Mouse (Mus musculus): ENCODE results near the gene Flnc. TPM values are rescaled to one million over a fixed set of nuclear protein-coding genes. Genes with fewer than 3 reads are reported as not detected.

The Flnc gene
- total and polyA plus RNA-seq, 2 experiments, result 0.04 to 0.28 TPM

DNA sequence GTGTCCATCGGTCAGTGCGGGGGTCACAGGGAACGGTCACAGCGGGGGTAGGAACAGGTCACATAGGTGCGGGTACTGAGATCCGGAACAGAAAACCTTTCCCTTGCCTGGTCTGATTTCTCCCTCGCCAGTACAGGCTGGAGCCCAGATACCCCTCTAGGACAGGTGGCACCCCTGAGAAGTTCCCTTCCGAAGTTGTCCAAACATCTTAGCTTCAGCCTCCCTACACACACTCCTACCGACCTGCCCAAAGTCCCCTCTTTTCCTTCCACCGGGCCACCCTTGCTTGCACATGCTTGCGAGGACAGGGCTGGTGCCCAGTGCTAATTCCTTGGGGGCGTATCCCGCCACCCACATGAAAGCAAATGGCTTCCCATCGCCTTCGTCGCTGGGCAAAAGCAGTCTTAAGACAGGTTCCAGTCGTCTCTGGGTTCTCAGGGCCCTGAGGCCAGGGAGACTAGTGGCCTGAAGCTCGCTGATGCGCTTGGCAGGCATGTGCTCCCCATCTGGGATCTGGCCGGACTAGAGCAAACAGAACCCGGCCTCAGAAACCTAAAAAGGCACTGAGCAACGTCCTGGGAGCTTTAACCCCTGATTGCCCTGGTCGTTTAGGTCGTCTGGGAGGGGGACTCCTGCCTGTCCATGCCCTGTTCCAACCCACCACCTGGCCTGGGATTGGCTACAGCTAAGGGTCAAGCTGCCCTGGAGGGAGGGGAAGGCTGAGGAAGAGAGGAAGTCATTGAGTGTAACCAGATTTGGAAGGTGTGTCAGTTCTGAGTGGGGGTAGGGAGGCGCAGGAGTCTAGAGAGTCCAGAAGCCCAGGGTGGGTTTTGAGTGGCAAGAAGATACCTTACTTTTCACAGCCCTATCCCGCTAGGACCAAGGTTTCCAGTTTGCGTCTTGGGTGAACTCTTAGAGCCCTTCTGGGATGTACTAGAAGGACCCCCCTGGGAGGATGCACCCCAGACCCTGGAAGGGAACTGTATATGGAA lies 1.0 kb downstream of the Flnc start:
- WGBS, result 10% methylated on average over 27 of the region's 27 CpGs
- H3K36me3 ChIP-seq (ENCODE audit: control insufficient read depth, insufficient read depth, low read length), result no peaks in the 10 kb centered on the region
- TF ChIP-seq POLR2A (IDR thresholded peaks at IDR 0.05; ENCODE audit: extremely low read depth, insufficient read depth, low read length), result no peak
- no peak for TF ChIP-seq CTCF (IDR thresholded peaks at IDR 0.05; ENCODE audit: low read depth, low read length)
- DNase-seq (ENCODE audit: extremely low read depth, low read depth, low spot score), result no peak
- no peaks in the 10 kb centered on the region; the same call in 1 of the 2 replicates for H3K4me1 ChIP-seq (ENCODE audit: control insufficient read depth, insufficient read depth, low read length)
- H3K27ac ChIP-seq (replicated peaks; ENCODE audit: insufficient read depth, low read depth, low read length), result no peak overlapping the region
- peaks cover 14% of the 10 kb centered on the region for H3K27me3 ChIP-seq (ENCODE audit: control insufficient read depth, insufficient read depth, low read length)
- peak overlapping the region; percentile 29; the same call in 1 of the 2 replicates for H3K4me3 ChIP-seq (ENCODE audit: insufficient read depth, low read depth, low read length)
- H3K79me2 ChIP-seq (ENCODE audit: control insufficient read depth, insufficient read depth, low read length), result no peaks in the 10 kb centered on the region
- H3K9ac ChIP-seq (ENCODE audit: low read depth, low read length), result no peak overlapping the region

DNA sequence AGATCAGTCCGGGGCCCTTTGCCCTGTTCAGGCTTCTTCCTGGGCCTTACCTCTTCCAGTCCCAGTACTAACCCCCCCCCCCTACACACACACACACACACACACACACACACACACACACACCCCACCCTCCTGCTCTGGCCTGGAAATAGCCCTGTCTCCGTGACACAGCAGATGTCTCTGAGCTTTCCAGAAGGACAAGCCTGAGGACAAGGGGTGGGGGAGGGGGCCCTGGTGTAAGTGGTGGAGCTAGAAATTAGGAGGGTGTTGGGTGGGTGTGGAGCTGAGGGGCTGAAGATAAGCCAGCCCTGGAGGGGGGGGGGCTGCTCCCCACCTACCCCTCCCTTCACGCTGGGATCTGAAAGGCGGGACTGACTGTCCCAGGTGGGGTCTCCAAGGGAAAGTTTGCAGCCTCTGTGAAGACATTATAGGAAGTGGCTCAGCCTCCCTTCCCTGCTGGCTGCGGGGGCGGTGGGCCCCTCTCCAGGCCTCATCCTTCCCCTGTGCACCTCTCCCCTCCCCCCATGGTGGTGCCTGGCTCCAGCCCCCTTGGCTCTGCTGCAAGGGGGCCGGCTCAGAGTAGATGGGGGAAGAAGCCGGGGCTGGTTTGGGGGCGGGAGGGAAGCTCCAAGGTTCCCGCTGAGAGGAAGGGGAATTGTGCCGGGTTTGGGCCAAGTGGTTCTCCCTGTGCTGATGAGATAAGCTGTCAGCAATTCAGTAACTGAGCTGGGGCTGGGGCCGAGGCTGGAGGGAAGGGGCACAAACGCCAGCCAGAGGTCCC lies 2.0 kb downstream of the Flnc start:
- DNase-seq (ENCODE audit: extremely low read depth, low read depth, low spot score), result no peak
- Histone ChIP-seq H3K9ac (ENCODE audit: low read depth, low read length) (no peak overlapping the region), H3K36me3 (ENCODE audit: control insufficient read depth, insufficient read depth, low read length) (no peaks in the 10 kb centered on the region), H3K4me1 (ENCODE audit: control insufficient read depth, insufficient read depth, low read length) (no peaks in the 10 kb centered on the region; the same call in 1 of the 2 replicates), H3K4me3 (ENCODE audit: insufficient read depth, low read depth, low read length) (no peak overlapping the region), H3K79me2 (ENCODE audit: control insufficient read depth, insufficient read depth, low read length) (no peaks in the 10 kb centered on the region), H3K27me3 (ENCODE audit: control insufficient read depth, insufficient read depth, low read length) (peaks cover 14% of the 10 kb centered on the region), H3K27ac (replicated peaks; ENCODE audit: insufficient read depth, low read depth, low read length) (no peak overlapping the region)
- WGBS, result 30% methylated on average over 13 of the region's 13 CpGs
- TF ChIP-seq POLR2A (IDR thresholded peaks at IDR 0.05; ENCODE audit: extremely low read depth, insufficient read depth, low read length) (no peak), CTCF (IDR thresholded peaks at IDR 0.05; ENCODE audit: low read depth, low read length) (no peak)

DNA sequence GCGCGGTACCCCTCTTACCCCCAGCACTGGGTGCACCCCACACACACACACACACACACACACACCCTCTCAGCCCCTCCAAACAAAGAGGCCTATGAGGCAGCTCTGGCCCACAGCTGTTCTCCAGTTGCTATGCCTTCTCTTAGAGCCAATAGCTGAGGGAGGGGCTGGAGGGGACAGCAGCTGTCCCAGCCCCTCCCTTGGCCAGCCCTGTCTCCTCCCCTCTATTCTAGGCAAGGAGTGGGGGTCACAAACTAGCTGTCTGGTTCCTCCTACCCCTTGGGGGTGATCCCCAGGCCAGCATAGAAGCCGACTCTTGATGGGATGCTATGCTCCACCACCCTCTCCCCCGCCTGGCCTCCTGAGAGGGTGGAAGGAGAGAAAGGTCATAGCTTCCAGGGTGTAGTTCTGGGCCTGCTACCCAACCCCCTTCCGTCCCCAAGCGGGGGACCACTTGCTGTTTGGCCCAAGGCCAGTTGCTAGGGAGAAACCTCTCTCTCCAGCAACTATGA lies 2.9 kb downstream of the Flnc start:
- H3K4me1 ChIP-seq (ENCODE audit: control insufficient read depth, insufficient read depth, low read length), result no peaks in the 10 kb centered on the region; the same call in 1 of the 2 replicates
- peaks cover 14% of the 10 kb centered on the region for H3K27me3 ChIP-seq (ENCODE audit: control insufficient read depth, insufficient read depth, low read length)
- no peaks in the 10 kb centered on the region for H3K36me3 ChIP-seq (ENCODE audit: control insufficient read depth, insufficient read depth, low read length)
- DNase-seq (ENCODE audit: extremely low read depth, low read depth, low spot score), result no peak
- WGBS, result 57% methylated on average over 6 of the region's 6 CpGs
- H3K79me2 ChIP-seq (ENCODE audit: control insufficient read depth, insufficient read depth, low read length), result no peaks in the 10 kb centered on the region
- no peak overlapping the region for H3K9ac ChIP-seq (ENCODE audit: low read depth, low read length)
- no peak overlapping the region for H3K4me3 ChIP-seq (ENCODE audit: insufficient read depth, low read depth, low read length)
- H3K27ac ChIP-seq (replicated peaks; ENCODE audit: insufficient read depth, low read depth, low read length), result no peak overlapping the region
- TF ChIP-seq CTCF (IDR thresholded peaks at IDR 0.05; ENCODE audit: low read depth, low read length) (no peak), POLR2A (IDR thresholded peaks at IDR 0.05; ENCODE audit: extremely low read depth, insufficient read depth, low read length) (no peak)

DNA sequence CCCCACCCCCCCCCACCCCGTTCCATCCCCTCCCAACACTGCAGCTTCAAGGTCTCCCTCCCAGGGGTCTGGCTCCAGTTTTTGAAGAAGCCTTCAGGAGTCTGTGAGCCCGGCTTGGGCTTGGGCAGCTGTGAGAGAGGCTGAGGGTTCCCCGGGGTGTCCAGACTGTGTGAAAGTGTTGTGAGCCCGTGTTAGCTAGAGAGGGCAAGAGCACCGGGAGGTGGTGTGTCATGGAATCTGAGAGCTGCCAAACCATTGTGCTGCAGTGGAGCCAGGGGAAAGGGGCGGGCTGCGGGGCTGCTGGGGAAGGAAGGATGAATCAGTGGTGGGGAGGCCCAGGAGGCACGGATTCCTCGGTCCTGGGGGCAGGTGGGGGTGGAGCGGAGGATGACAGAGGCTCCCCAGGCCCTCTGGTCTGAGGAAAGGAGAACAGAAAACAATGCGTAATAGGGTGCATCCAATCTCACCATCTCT lies 3.4 kb downstream of the Flnc start:
- H3K4me1 ChIP-seq (ENCODE audit: control insufficient read depth, insufficient read depth, low read length), result no peaks in the 10 kb centered on the region; the same call in 1 of the 2 replicates
- no peak for DNase-seq (ENCODE audit: extremely low read depth, low read depth, low spot score)
- H3K27ac ChIP-seq (replicated peaks; ENCODE audit: insufficient read depth, low read depth, low read length), result no peak overlapping the region
- H3K9ac ChIP-seq (ENCODE audit: low read depth, low read length), result no peak overlapping the region
- peaks cover 14% of the 10 kb centered on the region for H3K27me3 ChIP-seq (ENCODE audit: control insufficient read depth, insufficient read depth, low read length)
- H3K4me3 ChIP-seq (ENCODE audit: insufficient read depth, low read depth, low read length), result no peak overlapping the region
- TF ChIP-seq POLR2A (IDR thresholded peaks at IDR 0.05; ENCODE audit: extremely low read depth, insufficient read depth, low read length) (no peak), CTCF (IDR thresholded peaks at IDR 0.05; ENCODE audit: low read depth, low read length) (no peak)
- H3K79me2 ChIP-seq (ENCODE audit: control insufficient read depth, insufficient read depth, low read length), result no peaks in the 10 kb centered on the region
- WGBS, result 18% methylated on average over 11 of the region's 11 CpGs
- H3K36me3 ChIP-seq (ENCODE audit: control insufficient read depth, insufficient read depth, low read length), result no peaks in the 10 kb centered on the region

DNA sequence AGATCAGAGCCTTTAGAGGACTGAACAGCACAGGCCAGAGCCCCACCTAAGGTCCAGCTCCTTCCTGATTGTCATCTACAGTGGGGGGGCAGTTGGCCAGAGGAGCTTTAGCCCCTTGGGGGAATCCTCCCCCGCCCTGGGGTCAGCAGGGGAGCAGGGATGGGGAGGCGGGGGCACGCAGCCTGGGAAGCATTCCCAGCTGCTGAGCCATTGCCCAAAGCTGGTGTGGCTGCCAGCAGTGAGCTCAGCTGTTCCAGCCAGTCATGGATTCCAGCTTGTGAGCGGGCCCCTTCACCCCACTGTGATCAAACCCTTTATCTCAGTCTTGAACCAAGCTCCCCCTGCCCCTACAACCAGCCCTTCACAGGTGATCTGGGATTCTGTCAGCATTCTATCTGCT lies 6.2 kb downstream of the Flnc start:
- DNase-seq (ENCODE audit: extremely low read depth, low read depth, low spot score), result no peak
- TF ChIP-seq CTCF (IDR thresholded peaks at IDR 0.05; ENCODE audit: low read depth, low read length) (no peak), POLR2A (IDR thresholded peaks at IDR 0.05; ENCODE audit: extremely low read depth, insufficient read depth, low read length) (no peak)
- H3K27ac ChIP-seq (replicated peaks; ENCODE audit: insufficient read depth, low read depth, low read length), result no peak overlapping the region
- H3K4me1 ChIP-seq (ENCODE audit: control insufficient read depth, insufficient read depth, low read length), result no peaks in the 10 kb centered on the region
- H3K36me3 ChIP-seq (ENCODE audit: control insufficient read depth, insufficient read depth, low read length), result no peaks in the 10 kb centered on the region
- 91% methylated on average over 4 of the region's 4 CpGs for WGBS
- no peaks in the 10 kb centered on the region for H3K79me2 ChIP-seq (ENCODE audit: control insufficient read depth, insufficient read depth, low read length)
- H3K9ac ChIP-seq (ENCODE audit: low read depth, low read length), result no peak overlapping the region
- H3K27me3 ChIP-seq (ENCODE audit: control insufficient read depth, insufficient read depth, low read length), result 0 out of 2 replicates have a peak, but pooled peaks cover 2% of the 10 kb centered on the region
- no peak overlapping the region for H3K4me3 ChIP-seq (ENCODE audit: insufficient read depth, low read depth, low read length)

All from liver, adult 2 months (tissue).